Mouse (Mus musculus): ENCODE results near the gene Gm44502.
A peak's percentile ranks its signal among the peaks of the same experiment; 100 is the strongest.
"Not testable (repeated sequence)": the region's sequence is repeated elsewhere in the genome, so short reads cannot be mapped to it uniquely, and the experiment has no call there.

Gm44502 gene

GRCm38 (mm10) chr15:89453865-89454478 is 24.5 kb upstream of the Gm44502 start, which contains the start of gene Mapk8ip2:
Mapk8ip2 (plus strand) TSS chr15:89453913.
- no peak for DNase-seq (ENCODE audit: low read depth)

GRCm38 (mm10) chr15:89452906-89453864 is 23.7 kb upstream of the Gm44502 start:
- peak; percentile 69 for DNase-seq (ENCODE audit: low read depth)

- DNase-seq (ENCODE audit: low read depth), result no peak
Observed at GRCm38 (mm10) chr15:89442486-89443070, 13.1 kb upstream of the Gm44502 start.

DNA sequence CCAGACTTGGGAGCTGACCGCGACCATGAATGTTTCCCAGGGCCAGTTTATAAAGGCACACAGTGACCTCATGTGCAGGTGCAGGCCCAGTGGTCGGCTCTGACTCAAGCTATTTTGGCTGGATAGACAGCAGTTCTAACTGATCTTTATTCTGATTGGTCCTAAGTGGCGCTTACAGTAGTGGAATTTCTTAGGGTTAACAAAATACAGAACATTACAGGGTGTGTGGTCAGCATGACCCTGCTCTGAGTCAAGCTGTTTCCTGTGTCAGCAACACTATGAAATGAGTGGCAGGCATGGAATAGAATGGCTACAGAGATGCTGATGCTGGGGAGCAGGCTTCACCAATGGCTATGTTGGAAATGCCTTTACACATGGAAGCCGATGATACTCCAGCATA is 6.4 kb upstream of the Gm44502 start:
- DNase-seq (ENCODE audit: low read depth), result no peak

DNA sequence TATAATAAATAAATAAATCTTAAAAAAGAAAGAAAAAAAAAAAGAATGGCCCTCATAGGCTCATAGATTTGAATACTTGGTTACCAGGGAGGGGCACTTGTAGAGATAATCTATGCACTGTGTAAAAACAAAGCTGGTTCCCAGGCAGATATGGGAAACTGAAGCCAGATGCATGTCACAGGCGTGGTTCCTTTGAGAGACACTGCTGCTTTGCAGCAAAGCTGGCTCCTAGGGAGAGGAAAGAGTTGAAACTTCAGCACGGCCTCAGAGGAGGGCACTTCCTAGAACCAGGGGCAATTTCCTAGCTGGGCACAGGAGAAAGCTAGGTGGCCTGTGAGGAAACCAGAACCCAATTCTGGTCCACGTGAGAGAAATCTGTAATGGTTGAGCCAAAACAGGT is 4.6 kb upstream of the Gm44502 start:
- DNase-seq (ENCODE audit: low read depth), result no peak

- no peak for DNase-seq (ENCODE audit: low read depth)
Observed at GRCm38 (mm10) chr15:89432946-89433345, 3.5 kb upstream of the Gm44502 start.

GRCm38 (mm10) chr15:89431806-89432205 is 2.3 kb upstream of the Gm44502 start:
- no peak for DNase-seq (ENCODE audit: low read depth)

- DNase-seq (ENCODE audit: low read depth), result no peak
Observed at GRCm38 (mm10) chr15:89431271-89431670, 1.8 kb upstream of the Gm44502 start.

- not testable (repeated sequence) for DNase-seq (ENCODE audit: low read depth)
Observed at GRCm38 (mm10) chr15:89430771-89431170, 1.3 kb upstream of the Gm44502 start.

GRCm38 (mm10) chr15:89430341-89430740 is 845 bp upstream of the Gm44502 start:
- no peak for DNase-seq (ENCODE audit: low read depth)

GRCm38 (mm10) chr15:89428821-89429351 is 610 bp downstream of the Gm44502 start:
- DNase-seq (ENCODE audit: low read depth), result no peak

- no peak for DNase-seq (ENCODE audit: low read depth)
Observed at GRCm38 (mm10) chr15:89428136-89428790, 1.2 kb downstream of the Gm44502 start.

- no peak for DNase-seq (ENCODE audit: low read depth)
Observed at GRCm38 (mm10) chr15:89426716-89427115, 2.8 kb downstream of the Gm44502 start.

DNA sequence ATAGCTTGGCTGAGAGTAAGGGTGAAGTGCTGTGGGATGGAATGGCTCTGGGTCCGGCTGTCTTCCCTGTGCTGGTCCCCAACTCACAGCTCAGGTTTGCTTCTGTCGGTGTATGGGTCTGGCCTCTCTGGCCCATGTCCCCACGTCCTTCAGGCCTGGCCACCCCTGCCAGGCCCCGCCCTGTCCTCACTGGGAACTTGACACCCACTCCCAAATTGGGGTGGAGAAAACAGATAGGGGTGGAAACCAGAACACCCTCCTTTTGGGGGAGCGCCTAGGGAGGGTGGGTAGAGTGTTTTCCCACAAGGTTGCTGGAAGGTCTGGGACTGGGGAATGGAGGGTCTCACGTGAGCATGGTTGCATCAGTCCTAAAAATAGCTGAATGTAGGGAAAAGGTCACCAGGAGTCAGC is 3.8 kb downstream of the Gm44502 start, which contains the start of gene Cpt1b:
TSS of gene Cpt1b (minus strand) at position 153 of the 411 bp plus-strand sequence.
- DNase-seq (ENCODE audit: low read depth), result no peak

GRCm38 (mm10) chr15:89424621-89425020 is 4.9 kb downstream of the Gm44502 start:
- DNase-seq (ENCODE audit: low read depth), result no peak

DNA sequence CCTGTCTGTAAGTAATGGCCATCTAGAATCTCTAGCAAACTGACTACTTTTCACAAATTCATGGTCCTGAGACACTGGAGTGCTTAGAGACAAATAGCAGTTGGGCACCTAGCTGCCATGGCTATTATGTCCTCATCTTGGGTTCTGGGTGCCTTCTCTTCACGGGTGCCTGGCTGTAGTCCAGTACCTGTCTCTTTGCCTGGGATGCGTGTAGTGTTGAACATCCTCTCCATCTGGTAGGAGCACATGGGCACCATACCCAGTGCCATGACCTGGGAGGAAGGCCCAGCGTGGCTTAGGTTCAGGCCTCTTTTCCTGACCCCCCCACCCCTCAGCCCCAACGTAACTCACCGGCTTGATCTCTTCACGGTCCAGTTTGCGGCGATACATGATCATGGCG is 7.6 kb downstream of the Gm44502 start:
- DNase-seq (ENCODE audit: low read depth), result no peak

- DNase-seq (ENCODE audit: low read depth), result no peak
Observed at GRCm38 (mm10) chr15:89415282-89415681, 14.2 kb downstream of the Gm44502 start.

GRCm38 (mm10) chr15:89410118-89410517 is 19.4 kb downstream of the Gm44502 start, which contains the start of gene Syce3:
Syce3 (minus strand) TSS chr15:89410503.
- DNase-seq (ENCODE audit: low read depth), result no peak

GRCm38 (mm10) chr15:89406691-89407090 is 22.8 kb downstream of the Gm44502 start:
- no peak for DNase-seq (ENCODE audit: low read depth)

GRCm38 (mm10) chr15:89404831-89405623 is 24.5 kb downstream of the Gm44502 start:
- no peak for DNase-seq (ENCODE audit: low read depth)

GRCm38 (mm10) chr15:89402471-89402870 is 27.0 kb downstream of the Gm44502 start:
- DNase-seq (ENCODE audit: low read depth), result no peak

Measured in c-Kit-positive CD71-negative TER-119-negative erythroid progenitor cells, embryonic 14.5 days (primary cell).